Mouse (Mus musculus) C2C12 (cell line): ENCODE results near the gene Lrrc72.

Experiments used
- CEBPB ChIP-seq: IDR thresholded peaks from one replicate; pipeline ENCODE4 v1.6.1; 2011; ENCODE audit warnings: low read depth, mild to moderate bottlenecking, control low read depth, moderate library complexity
- CTCF ChIP-seq: IDR thresholded peaks from one replicate; pipeline ENCODE4 v1.5.1; 2011; ENCODE audit not compliant: control insufficient read depth, insufficient read depth, insufficient read length
- FOSL1 ChIP-seq: IDR thresholded peaks from one replicate; pipeline ENCODE4 v1.8.0; 2011; ENCODE audit warnings: mild to moderate bottlenecking, low read length; ENCODE audit not compliant: poor library complexity, insufficient read depth, severe bottlenecking
- MAX ChIP-seq: IDR thresholded peaks from one replicate; pipeline ENCODE4 v1.6.1; 2011; ENCODE audit warnings: mild to moderate bottlenecking, control low read depth
- MYOD1 ChIP-seq: IDR thresholded peaks from one replicate; pipeline ENCODE4 v1.6.1; 2011; ENCODE audit warnings: low read depth; ENCODE audit not compliant: control insufficient read depth, insufficient read length
- MYOG ChIP-seq: IDR thresholded peaks from one replicate; pipeline ENCODE4 v1.6.1; 2011; ENCODE audit not compliant: control insufficient read depth, insufficient read length; ENCODE audit errors: extremely low read depth
- USF1 ChIP-seq: IDR thresholded peaks from one replicate; pipeline ENCODE4 v1.6.1; 2011; ENCODE audit warnings: low read depth, mild to moderate bottlenecking, control low read depth, moderate library complexity

- TF ChIP-seq CEBPB (no peak), CTCF (no peak), USF1 (no peak), MYOD1 (no peak), MAX (no peak), FOSL1 (no peak), MYOG (no peak)
These were observed 14.6 kb upstream of the Lrrc72 start for GRCm38 (mm10) chr12:36267670-36268246.
